Mouse (Mus musculus) spleen, adult 2 months (tissue): ENCODE data around the gene Arhgap17.

Experiments
- CTCF ChIP-seq: fragments of 200-500 bp; IDR thresholded peaks from 2 replicates; pipeline ENCODE4 v1.5.1; 2011; ENCODE audit warnings: mild to moderate bottlenecking, inconsistent platforms; ENCODE audit not compliant: insufficient read depth, insufficient read length, insufficient replicate concordance; ENCODE audit errors: extremely low read depth
- POLR2A ChIP-seq: fragments of 200-500 bp; IDR thresholded peaks from 2 replicates; pipeline ENCODE4 v1.6.1; 2011; ENCODE audit warnings: low read depth, low read length, inconsistent platforms

DNA sequence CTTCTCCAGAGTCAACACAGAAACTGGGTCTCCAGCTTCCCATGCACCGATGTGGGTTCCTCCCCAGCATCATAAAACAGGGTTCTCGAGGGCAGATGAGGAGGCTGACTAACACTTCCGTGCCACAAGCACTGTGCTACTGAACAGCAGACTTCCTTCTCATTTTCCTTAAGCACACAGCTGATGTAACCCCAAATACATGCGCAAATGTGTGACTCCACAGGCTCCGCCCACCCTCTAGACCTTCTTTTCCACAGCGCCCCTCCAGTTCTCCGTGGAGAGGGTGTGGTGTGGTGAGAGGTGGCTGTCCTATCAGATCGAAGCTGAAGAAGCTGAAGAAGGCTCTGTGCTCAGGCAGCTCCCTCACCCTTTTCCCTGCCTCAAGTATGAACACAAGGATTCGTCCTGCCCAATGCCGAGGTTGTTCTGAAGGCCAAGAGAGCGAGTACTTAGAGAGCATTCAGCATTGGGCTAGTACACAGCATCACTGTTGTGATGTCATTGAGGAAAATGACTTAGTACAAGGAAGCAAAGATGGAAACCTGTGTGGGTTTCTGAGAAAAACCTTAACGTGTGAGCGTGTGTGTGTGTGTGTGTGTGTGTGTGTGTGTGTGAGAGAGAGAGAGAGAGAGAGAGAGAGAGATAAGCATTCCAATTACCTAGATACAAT, 47.1 kb downstream of the Arhgap17 start:
- TF ChIP-seq CTCF = no peak
- no peak for TF ChIP-seq POLR2A
